Mouse (Mus musculus) forebrain, postnatal 0 days (tissue): ENCODE data around the gene Gtf2i. TPM values are rescaled to one million over a fixed set of nuclear protein-coding genes. Genes with fewer than 3 reads are reported as not detected.

ENCODE experiments used
- ATAC-seq: fragments of 200-750 bp; cut with Nextera tagmentation; 2 replicates; pipeline ENCODE4 v1.8.0; 2017; ENCODE audit warnings: mild to moderate bottlenecking, moderate library complexity
- DNase-seq: peaks from one replicate; pipeline ENCODE4 v3.0.0-alpha.2; 2015
- H3K27ac ChIP-seq: fragments of 300-500 bp; sonication (generic); 2 replicates; pipeline ENCODE4 v1.5.1; 2014; ENCODE audit warnings: low read depth, mild to moderate bottlenecking, antibody characterized with exemption, low read length, moderate library complexity, mixed read lengths
- H3K27me3 ChIP-seq: fragments of 300-500 bp; sonication (generic); 2 replicates; pipeline ENCODE4 v1.6.1; 2014; ENCODE audit warnings: mild to moderate bottlenecking, low read length, mixed read lengths; ENCODE audit not compliant: insufficient read depth
- H3K36me3 ChIP-seq: fragments of 300-500 bp; sonication (generic); 2 replicates; pipeline ENCODE4 v1.6.1; 2014; ENCODE audit warnings: mild to moderate bottlenecking, moderate library complexity; ENCODE audit not compliant: insufficient read depth
- H3K4me1 ChIP-seq: fragments of 300-500 bp; sonication (generic); 2 replicates; pipeline ENCODE4 v1.6.1; 2014; ENCODE audit warnings: antibody characterized with exemption; ENCODE audit not compliant: insufficient read depth
- H3K4me2 ChIP-seq: fragments of 300-500 bp; sonication (generic); 2 replicates; pipeline ENCODE4 v1.6.1; 2014; ENCODE audit warnings: low read depth, mild to moderate bottlenecking, moderate library complexity
- H3K4me3 ChIP-seq: fragments of 300-500 bp; sonication (generic); 2 replicates; pipeline ENCODE4 v1.5.1; 2014; ENCODE audit warnings: low read depth, low read length, mixed read lengths
- H3K9ac ChIP-seq: fragments of 300-500 bp; sonication (generic); 2 replicates; pipeline ENCODE4 v1.6.1; 2014; ENCODE audit warnings: mild to moderate bottlenecking
- H3K9me3 ChIP-seq: fragments of 300-500 bp; sonication (generic); 2 replicates; pipeline ENCODE4 v1.6.1; 2016; ENCODE audit warnings: low read length
- CTCF ChIP-seq: sonication (generic); IDR thresholded peaks from 2 replicates; pipeline ENCODE4 v1.5.1; 2016; ENCODE audit warnings: antibody characterized with exemption, control low read depth, low read depth
- WGBS: fragments of 180-500 bp; shearing (Covaris S2); extraction: QIAGEN DNeasy Blood & Tissue Kit; methylation state at CpG from one replicate; pipeline ENCODE4 v1.1.7; 2014; 5-methylcytosine and 5-hydroxymethylcytosine counted together
- polyA plus RNA-seq: library from polyadenylated mRNA; unstranded; fragments of >200 nt; fragmentation: Nextera tagmentation; extraction: Ambion mirVana; gene quantifications from 2 replicates; pipeline ENCODE4 v1.2.1, GENCODE M21; 2015
- total RNA-seq: library from RNA; depleted of rRNA; stranded (reverse); fragments of >200 nt; gene quantifications from 2 replicates; pipeline ENCODE4 v1.2.3, GENCODE M21; 2014

Gtf2i gene
- total and polyA plus RNA-seq, 2 experiments from 2014 or later = 85.6 to 120 TPM

DNA sequence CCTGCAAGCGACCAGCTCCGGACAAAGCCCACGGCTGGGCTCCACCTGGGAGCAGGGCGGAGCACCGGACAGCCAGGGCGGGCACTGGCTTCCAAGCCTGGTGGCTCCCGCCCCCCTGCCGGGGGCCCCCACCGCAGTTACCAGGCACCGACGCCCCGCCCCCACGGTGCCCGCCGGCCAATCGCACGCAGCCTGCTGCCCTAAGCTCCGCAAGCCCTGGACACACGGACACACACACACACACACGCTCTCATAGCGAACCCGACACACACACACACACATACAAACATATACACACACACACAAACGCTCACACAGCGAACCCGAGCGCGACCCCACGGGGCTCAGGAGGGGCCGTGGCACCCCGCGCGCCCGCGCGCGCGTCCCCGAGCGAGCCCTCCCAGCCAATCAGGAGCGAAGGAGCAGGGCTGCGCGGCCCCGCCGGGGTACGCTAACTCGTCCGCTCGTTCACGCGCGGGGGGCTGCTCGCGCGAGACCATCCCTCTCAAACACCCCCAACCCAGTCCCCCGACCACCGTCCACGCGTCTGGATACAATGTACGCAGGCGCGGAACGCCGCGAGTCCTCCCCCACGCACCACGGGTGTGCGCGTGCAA, 1.0 kb downstream of the Gtf2i start:
- no peak for TF ChIP-seq CTCF
- Histone ChIP-seq H3K9ac (peak overlapping the region; percentile 97), H3K4me3 (peak overlapping the region; percentile 88), H3K36me3 (peaks cover 16% of the 10 kb centered on the region; the same call in 1 of the 2 replicates), H3K4me2 (peak overlapping the region; percentile 66), H3K27me3 (no peaks in the 10 kb centered on the region), H3K27ac (peak overlapping the region; percentile 99), H3K4me1 (0 out of 2 replicates have a peak, but pooled peaks cover 4% of the 10 kb centered on the region), H3K9me3 (no peaks in the 10 kb centered on the region)
- peak; percentile 84 for ATAC-seq
- DNase-seq = peak; percentile 98
- WGBS = 2% methylated on average over 68 of the region's 68 CpGs

DNA sequence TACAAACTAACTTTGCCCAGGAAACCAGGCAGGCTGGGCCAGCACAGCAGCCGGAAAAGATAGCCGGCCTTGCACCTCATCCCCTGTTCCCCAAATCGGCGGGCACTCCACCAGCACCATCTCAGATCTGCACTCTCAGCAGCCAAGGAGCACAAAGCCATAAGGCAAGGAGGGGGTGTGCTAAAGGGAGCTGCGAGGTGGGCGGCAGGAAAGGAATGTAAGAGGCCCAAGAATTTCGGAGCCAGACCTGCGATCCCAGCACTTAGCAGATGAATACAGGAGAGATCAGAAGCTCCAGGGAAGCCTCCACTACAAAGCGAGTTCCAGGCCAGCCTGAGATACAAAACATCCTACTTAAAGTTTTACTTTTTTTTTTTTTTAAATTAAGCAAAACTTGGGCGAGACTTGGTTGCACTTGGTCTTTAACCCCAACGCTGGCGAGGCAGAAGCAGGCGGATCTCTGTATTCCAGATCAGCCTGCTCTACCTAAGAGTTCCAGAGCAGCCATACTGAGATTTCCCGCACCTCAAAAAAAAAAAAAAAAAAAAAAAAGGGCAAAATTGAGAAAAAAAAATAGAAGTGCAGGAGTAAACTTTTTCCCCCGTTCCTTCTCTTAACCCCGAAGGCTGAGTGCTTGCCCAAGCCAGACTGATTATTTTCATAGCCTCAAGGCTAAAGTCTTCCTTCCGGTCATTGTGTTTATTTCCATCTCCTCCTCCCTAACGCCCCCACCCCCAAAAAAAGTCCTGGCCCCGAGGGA, 1.7 kb downstream of the Gtf2i start:
- peaks cover 16% of the 10 kb centered on the region; the same call in 1 of the 2 replicates for H3K36me3 ChIP-seq
- H3K4me2 ChIP-seq = peak overlapping the region; percentile 66
- no peaks in the 10 kb centered on the region for H3K27me3 ChIP-seq
- 2% methylated on average over 19 of the region's 19 CpGs for WGBS
- peak overlapping the region; percentile 88 for H3K4me3 ChIP-seq
- H3K4me1 ChIP-seq = 0 out of 2 replicates have a peak, but pooled peaks cover 4% of the 10 kb centered on the region
- H3K27ac ChIP-seq = peak overlapping the region; percentile 99
- DNase-seq (no peak), ATAC-seq (no peak)
- H3K9ac ChIP-seq = peak overlapping the region; percentile 97
- no peaks in the 10 kb centered on the region for H3K9me3 ChIP-seq
- TF ChIP-seq CTCF = no peak

DNA sequence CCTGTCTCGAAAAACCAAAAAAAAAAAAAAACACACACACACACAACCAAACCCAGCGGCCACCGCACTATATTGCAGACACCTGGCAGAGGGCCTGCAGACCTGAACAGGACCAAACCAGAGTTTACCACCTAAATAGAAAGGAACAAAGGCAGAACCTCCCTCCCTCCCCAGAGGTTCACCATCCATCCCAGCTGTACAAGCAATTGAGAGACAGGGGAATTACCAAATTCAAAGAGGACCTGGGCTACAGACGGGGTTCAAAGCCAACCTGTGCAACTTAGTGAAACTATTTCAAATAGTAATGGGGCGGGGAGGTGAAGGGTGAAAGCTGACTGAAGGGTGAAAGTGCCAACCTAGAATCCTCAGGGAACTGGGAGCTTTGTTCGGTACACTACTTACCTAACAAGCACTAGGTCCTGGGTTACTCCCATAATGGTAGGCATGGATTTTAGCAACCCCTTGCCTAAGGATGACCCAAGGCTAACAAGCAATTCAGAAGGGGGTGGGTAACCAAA, 2.6 kb downstream of the Gtf2i start:
- H3K9me3 ChIP-seq = no peaks in the 10 kb centered on the region
- no peaks in the 10 kb centered on the region for H3K27me3 ChIP-seq
- 63% methylated on average over 6 of the region's 6 CpGs for WGBS
- ATAC-seq (no peak), DNase-seq (no peak)
- H3K4me1 ChIP-seq = 0 out of 2 replicates have a peak, but pooled peaks cover 4% of the 10 kb centered on the region
- H3K36me3 ChIP-seq = peaks cover 19% of the 10 kb centered on the region; the same call in 1 of the 2 replicates
- no peak for TF ChIP-seq CTCF
- H3K4me2 ChIP-seq = peak overlapping the region; percentile 66
- H3K27ac ChIP-seq = no peak overlapping the region
- peak overlapping the region; percentile 11; the same call in 1 of the 2 replicates for H3K4me3 ChIP-seq
- no peak overlapping the region for H3K9ac ChIP-seq

DNA sequence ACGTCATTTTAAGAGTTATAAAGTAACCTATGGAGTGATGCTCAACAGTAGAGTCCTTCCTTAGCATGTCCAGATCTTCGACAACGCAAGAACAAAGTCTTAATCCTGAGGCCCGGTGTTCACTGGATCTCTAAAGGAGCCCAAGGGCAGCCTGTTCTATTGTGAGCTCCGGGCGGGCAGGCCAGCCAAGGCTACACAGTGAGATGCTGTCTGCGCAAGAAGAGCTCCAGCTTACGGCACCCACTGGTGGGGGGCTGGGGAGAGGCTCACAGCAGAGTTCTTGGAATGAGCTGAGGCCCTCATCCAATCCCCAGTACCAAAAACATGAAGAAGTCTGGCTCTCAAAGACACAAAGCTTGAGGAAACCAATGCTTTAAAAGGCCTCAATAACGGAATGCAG, 4.4 kb downstream of the Gtf2i start:
- H3K36me3 ChIP-seq = peaks cover 19% of the 10 kb centered on the region
- ATAC-seq (no peak), DNase-seq (no peak)
- no peak overlapping the region for H3K9ac ChIP-seq
- no peak for TF ChIP-seq CTCF
- no peak overlapping the region for H3K27ac ChIP-seq
- H3K4me2 ChIP-seq = no peak overlapping the region
- no peaks in the 10 kb centered on the region for H3K27me3 ChIP-seq
- H3K4me3 ChIP-seq = no peak overlapping the region
- WGBS = 88% methylated on average over 9 of the region's 9 CpGs
- H3K4me1 ChIP-seq = 0 out of 2 replicates have a peak, but pooled peaks cover 4% of the 10 kb centered on the region
- H3K9me3 ChIP-seq = no peaks in the 10 kb centered on the region

DNA sequence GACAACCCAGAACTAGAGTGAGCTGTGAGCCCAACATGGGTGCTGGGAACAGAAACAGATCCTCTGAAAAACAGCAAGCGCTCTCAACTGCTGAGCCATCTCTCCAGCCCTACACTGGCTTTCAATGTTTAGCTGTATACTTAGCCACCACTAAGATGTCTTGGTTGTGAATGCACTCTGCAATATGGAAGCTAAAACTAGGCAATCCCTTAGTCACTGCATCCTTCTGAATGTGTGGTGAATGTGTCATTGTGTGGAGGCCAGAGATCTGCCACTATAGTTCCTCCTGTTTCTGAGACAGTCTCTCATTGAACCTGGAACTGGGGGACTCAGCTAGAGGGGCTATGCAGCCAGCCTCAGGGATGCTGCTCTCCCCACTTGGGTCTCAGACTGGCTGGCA, 5.2 kb downstream of the Gtf2i start:
- H3K4me2 ChIP-seq = no peak overlapping the region
- 100% methylated on average over 1 of the region's 1 CpGs for WGBS
- no peak for TF ChIP-seq CTCF
- no peak overlapping the region for H3K27ac ChIP-seq
- no peak for ATAC-seq
- H3K36me3 ChIP-seq = peaks cover 23% of the 10 kb centered on the region
- H3K9ac ChIP-seq = no peak overlapping the region
- H3K4me3 ChIP-seq = no peak overlapping the region
- DNase-seq = no peak
- no peaks in the 10 kb centered on the region for H3K9me3 ChIP-seq
- no peaks in the 10 kb centered on the region for H3K27me3 ChIP-seq
- H3K4me1 ChIP-seq = 0 out of 2 replicates have a peak, but pooled peaks cover 4% of the 10 kb centered on the region

DNA sequence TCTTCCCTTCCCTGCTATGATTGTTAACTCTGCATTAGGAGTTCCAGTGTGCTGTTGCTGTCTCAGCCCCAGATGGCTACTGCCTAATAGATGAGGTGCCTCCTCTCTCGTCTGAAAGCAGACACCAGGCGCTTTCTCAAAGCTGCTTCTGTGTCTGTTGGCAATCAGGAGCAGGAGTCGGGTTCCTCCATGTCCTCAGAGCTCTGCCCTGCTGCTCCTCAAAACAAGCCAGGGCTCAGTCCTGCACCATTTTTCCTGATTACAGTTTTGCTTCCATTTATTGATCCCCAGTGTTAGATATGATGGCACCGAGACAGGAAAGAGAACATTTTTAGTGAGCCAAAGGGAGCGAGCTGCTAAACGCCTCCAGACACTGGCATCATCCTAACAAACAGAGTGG, 9.9 kb downstream of the Gtf2i start:
- no peak overlapping the region for H3K27ac ChIP-seq
- peaks cover 22% of the 10 kb centered on the region for H3K36me3 ChIP-seq
- H3K27me3 ChIP-seq = no peaks in the 10 kb centered on the region
- no peaks in the 10 kb centered on the region for H3K4me1 ChIP-seq
- TF ChIP-seq CTCF = no peak
- H3K9ac ChIP-seq = no peak overlapping the region
- no peak overlapping the region for H3K4me2 ChIP-seq
- no peak overlapping the region for H3K4me3 ChIP-seq
- DNase-seq (no peak), ATAC-seq (no peak)
- H3K9me3 ChIP-seq = no peaks in the 10 kb centered on the region
- WGBS = 76% methylated on average over 6 of the region's 6 CpGs
